Mouse (Mus musculus) telencephalon, adult 2 months (tissue): ENCODE data around the gene Pard6b.
"Not testable (repeated sequence)": the region's sequence is repeated elsewhere in the genome, so short reads cannot be mapped to it uniquely, and the experiment has no call there.

Experiments
- DNase-seq: peaks from one replicate; pipeline ENCODE4 v3.0.0-alpha.2; 2011; ENCODE audit warnings: low read depth, low spot score

Pard6b gene

GRCm38 (mm10) chr2:168098040-168098439, 17.2 kb downstream of the Pard6b start:
- no peak for DNase-seq

- no peak for DNase-seq
Measured at GRCm38 (mm10) chr2:168100008-168100407, 19.2 kb downstream of the Pard6b start.

GRCm38 (mm10) chr2:168101805-168102204, 21.0 kb downstream of the Pard6b start:
- no peak for DNase-seq

GRCm38 (mm10) chr2:168103341-168103740, 22.5 kb downstream of the Pard6b start:
- DNase-seq = no peak

- DNase-seq = no peak
Measured at GRCm38 (mm10) chr2:168104375-168105144, 23.8 kb downstream of the Pard6b start.

GRCm38 (mm10) chr2:168105271-168105670, 24.5 kb downstream of the Pard6b start:
- DNase-seq = no peak

GRCm38 (mm10) chr2:168106701-168107178, 25.9 kb downstream of the Pard6b start:
- DNase-seq = peak; percentile 65

- DNase-seq = no peak
Measured at GRCm38 (mm10) chr2:168107356-168107755, 26.6 kb downstream of the Pard6b start.

- DNase-seq = not testable (repeated sequence)
Measured at GRCm38 (mm10) chr2:168107901-168108300, 27.1 kb downstream of the Pard6b start.

- no peak for DNase-seq
Measured at GRCm38 (mm10) chr2:168111902-168112301, 31.1 kb downstream of the Pard6b start.

GRCm38 (mm10) chr2:168113263-168113662, 32.5 kb downstream of the Pard6b start:
- DNase-seq = no peak

- DNase-seq = no peak
Measured at GRCm38 (mm10) chr2:168113692-168114091, 32.9 kb downstream of the Pard6b start.

- no peak for DNase-seq
Measured at GRCm38 (mm10) chr2:168114699-168115350, 34.0 kb downstream of the Pard6b start.

- DNase-seq = no peak
Measured at GRCm38 (mm10) chr2:168115826-168116225, 35.0 kb downstream of the Pard6b start.

- DNase-seq = no peak
Measured at GRCm38 (mm10) chr2:168117147-168117546, 36.3 kb downstream of the Pard6b start.

GRCm38 (mm10) chr2:168117553-168117952, 36.7 kb downstream of the Pard6b start:
- no peak for DNase-seq

- DNase-seq = no peak
Measured at GRCm38 (mm10) chr2:168117967-168118366, 37.2 kb downstream of the Pard6b start.

- DNase-seq = peak; percentile 45
Measured at GRCm38 (mm10) chr2:168118456-168118855, 37.7 kb downstream of the Pard6b start.

- no peak for DNase-seq
Measured at GRCm38 (mm10) chr2:168119123-168119522, 38.3 kb downstream of the Pard6b start.

GRCm38 (mm10) chr2:168120906-168121305, 40.1 kb downstream of the Pard6b start:
- DNase-seq = no peak

- DNase-seq = peak; percentile 35
Measured at GRCm38 (mm10) chr2:168123652-168124051, 42.8 kb downstream of the Pard6b start.

- no peak for DNase-seq
Measured at GRCm38 (mm10) chr2:168125288-168126089, 44.7 kb downstream of the Pard6b start.
